Mouse (Mus musculus): Measurements from ENCODE around the gene Serpinb1a.

- no peak for TF ChIP-seq CTCF (IDR thresholded peaks at IDR 0.05; ENCODE audit: low read depth, low read length)
- TF ChIP-seq GATA1 (IDR thresholded peaks at IDR 0.05; ENCODE audit: borderline replicate concordance, low read length), result no peak
- no peak for TF ChIP-seq TAL1 (conservative IDR thresholded peaks at IDR 0.05; ENCODE audit: low read depth, low read length)
- no peak for TF ChIP-seq POLR2AphosphoS5 (IDR thresholded peaks at IDR 0.05; ENCODE audit: insufficient replicate concordance, low read depth, low read length)
These were observed 14.6 kb upstream of the Serpinb1a start for GRCm38 (mm10) chr13:32865591-32865990.
